Mouse (Mus musculus) liver, embryonic 11.5 days (tissue): ENCODE measurements around the gene Mtch2. TPM values are rescaled to one million over a fixed set of nuclear protein-coding genes. Genes with fewer than 3 reads are reported as not detected.
A peak's percentile ranks its signal among the peaks of the same experiment; 100 is the strongest.

Experiments used
- ATAC-seq: fragments of 200-750 bp; cut with Nextera tagmentation; replicated peaks from 2 replicates; pipeline ENCODE4 v1.8.0; 2017; ENCODE audit warnings: moderate number of reproducible peaks, mild to moderate bottlenecking, moderate TSS enrichment, moderate library complexity; ENCODE audit not compliant: low FRiP score
- DNase-seq: peaks from one replicate; pipeline ENCODE4 v3.0.0-alpha.2; 2017; ENCODE audit warnings: low spot score
- H3K27ac ChIP-seq: fragments of 300-500 bp; sonication (generic); 2 replicates; pipeline ENCODE4 v1.5.1; 2014; ENCODE audit warnings: mild to moderate bottlenecking, low read depth, low read length, control low read depth
- H3K27me3 ChIP-seq: fragments of 300-500 bp; sonication (generic); replicated peaks from 2 replicates; pipeline ENCODE4 v1.6.1; 2014; ENCODE audit warnings: low read length, mixed read lengths; ENCODE audit not compliant: control insufficient read depth, insufficient read depth
- H3K36me3 ChIP-seq: fragments of 300-500 bp; sonication (generic); 2 replicates; pipeline ENCODE4 v1.6.1; 2014; ENCODE audit warnings: mild to moderate bottlenecking, low read length, moderate library complexity, mixed read lengths; ENCODE audit not compliant: control insufficient read depth, insufficient read depth
- H3K4me1 ChIP-seq: fragments of 300-500 bp; sonication (generic); replicated peaks from 2 replicates; pipeline ENCODE4 v1.6.1; 2014; ENCODE audit warnings: low read length, mixed read lengths; ENCODE audit not compliant: control insufficient read depth, insufficient read depth
- H3K4me2 ChIP-seq: fragments of 300-500 bp; sonication (generic); 2 replicates; pipeline ENCODE4 v1.6.1; 2014; ENCODE audit warnings: mild to moderate bottlenecking, control low read depth, moderate library complexity
- H3K4me3 ChIP-seq: fragments of 300-500 bp; sonication (generic); 2 replicates; pipeline ENCODE4 v1.5.1; 2014; ENCODE audit warnings: low read depth, low read length, control low read depth
- H3K9ac ChIP-seq: fragments of 300-500 bp; sonication (generic); 2 replicates; pipeline ENCODE4 v1.6.1; 2014; ENCODE audit warnings: low read depth, low read length, control low read depth
- H3K9me3 ChIP-seq: fragments of 300-500 bp; sonication (generic); 2 replicates; pipeline ENCODE4 v1.6.1; 2016; ENCODE audit warnings: low read length, inconsistent platforms, mixed read lengths; ENCODE audit not compliant: control insufficient read depth
- WGBS: fragments of 180-500 bp; shearing (Covaris S2); extraction: QIAGEN DNeasy Blood & Tissue Kit; methylation state at CpG from one replicate; pipeline ENCODE4 v1.1.7; 2014; 5-methylcytosine and 5-hydroxymethylcytosine counted together
- polyA plus RNA-seq: library from polyadenylated mRNA; unstranded; fragments of >200 nt; fragmentation: Nextera tagmentation; extraction: Ambion mirVana; gene quantifications from 2 replicates; pipeline ENCODE4 v1.2.1, GENCODE M21; 2014

Gene Mtch2
- polyA plus RNA-seq, 1 experiment from 2014 or later: 218 TPM

- H3K27ac ChIP-seq: peak overlapping the region; percentile 81
- no peak overlapping the region for H3K4me3 ChIP-seq
- 74% methylated on average over 8 of the region's 8 CpGs for WGBS
- H3K9me3 ChIP-seq: no peaks in the 10 kb centered on the region
- DNase-seq (no peak), ATAC-seq (no peak)
- H3K4me2 ChIP-seq: peak overlapping the region; percentile 53
- no peaks in the 10 kb centered on the region for H3K27me3 ChIP-seq
- H3K9ac ChIP-seq: peak overlapping the region; percentile 42
- no peaks in the 10 kb centered on the region; the same call in 1 of the 2 replicates for H3K36me3 ChIP-seq
- peaks cover 34% of the 10 kb centered on the region for H3K4me1 ChIP-seq
These were observed 24.4 kb downstream of the Mtch2 start for GRCm38 (mm10) chr2:90871180-90871961.

GRCm38 (mm10) chr2:90874025-90874424 is 27.1 kb downstream of the Mtch2 start:
- no peak for ATAC-seq
- no peak overlapping the region for H3K9ac ChIP-seq
- WGBS: 93% methylated on average over 1 of the region's 1 CpGs
- no peak overlapping the region for H3K27ac ChIP-seq
- H3K36me3 ChIP-seq: no peaks in the 10 kb centered on the region
- H3K4me3 ChIP-seq: no peak overlapping the region
- H3K27me3 ChIP-seq: no peaks in the 10 kb centered on the region
- H3K9me3 ChIP-seq: no peaks in the 10 kb centered on the region
- no peak overlapping the region for H3K4me2 ChIP-seq
- DNase-seq: no peak
- H3K4me1 ChIP-seq: peaks cover 25% of the 10 kb centered on the region

GRCm38 (mm10) chr2:90875239-90875638 is 28.3 kb downstream of the Mtch2 start:
- WGBS: 50% methylated on average over 2 of the region's 2 CpGs
- no peak overlapping the region for H3K9ac ChIP-seq
- ATAC-seq: no peak

GRCm38 (mm10) chr2:90877584-90878259 is 30.8 kb downstream of the Mtch2 start:
- Histone ChIP-seq H3K4me3 (no peak overlapping the region), H3K27ac (no peak overlapping the region), H3K4me2 (no peak overlapping the region), H3K4me1 (peaks cover 7% of the 10 kb centered on the region; the same call in 1 of the 2 replicates), H3K9ac (no peak overlapping the region), H3K36me3 (no peaks in the 10 kb centered on the region), H3K27me3 (peaks cover 5% of the 10 kb centered on the region), H3K9me3 (no peaks in the 10 kb centered on the region)
- 60% methylated on average over 4 of the region's 5 CpGs for whole genome bisulfite sequencing
- no peak for ATAC-seq
- no peak for DNase-seq

More at GRCm38 (mm10) chr2:90875239-90875638, 28.3 kb downstream of the Mtch2 start:
- Histone ChIP-seq H3K27me3 (no peaks in the 10 kb centered on the region; the same call in 1 of the 2 replicates), H3K36me3 (no peaks in the 10 kb centered on the region), H3K4me1 (peaks cover 20% of the 10 kb centered on the region), H3K4me3 (no peak overlapping the region), H3K27ac (no peak overlapping the region), H3K4me2 (no peak overlapping the region), H3K9me3 (no peaks in the 10 kb centered on the region)
- DNase-seq: no peak

- no peaks in the 10 kb centered on the region for H3K36me3 ChIP-seq
- H3K9me3 ChIP-seq: no peaks in the 10 kb centered on the region
- H3K27me3 ChIP-seq: peaks cover 16% of the 10 kb centered on the region
- peaks cover 7% of the 10 kb centered on the region; the same call in 1 of the 2 replicates for H3K4me1 ChIP-seq
- DNase-seq (no peak), ATAC-seq (no peak)
- no peak overlapping the region for H3K9ac ChIP-seq
- H3K4me3 ChIP-seq: no peak overlapping the region
- H3K27ac ChIP-seq: no peak overlapping the region
- H3K4me2 ChIP-seq: no peak overlapping the region
These were observed 32.5 kb downstream of the Mtch2 start for GRCm38 (mm10) chr2:90879419-90879818.

- Histone ChIP-seq H3K27ac (no peak overlapping the region), H3K4me2 (no peak overlapping the region), H3K9me3 (no peaks in the 10 kb centered on the region), H3K36me3 (no peaks in the 10 kb centered on the region), H3K4me1 (peaks cover 7% of the 10 kb centered on the region; the same call in 1 of the 2 replicates), H3K9ac (no peak overlapping the region), H3K4me3 (no peak overlapping the region), H3K27me3 (peaks cover 24% of the 10 kb centered on the region)
- DNase-seq (no peak), ATAC-seq (no peak)
- 24% methylated on average over 6 of the region's 6 CpGs for WGBS
These were observed 33.3 kb downstream of the Mtch2 start for GRCm38 (mm10) chr2:90880144-90880785.

- DNase-seq: no peak
- Histone ChIP-seq H3K27me3 (peaks cover 40% of the 10 kb centered on the region), H3K4me2 (no peak overlapping the region), H3K27ac (no peak overlapping the region), H3K36me3 (no peaks in the 10 kb centered on the region), H3K9ac (no peak overlapping the region), H3K4me1 (peaks cover 15% of the 10 kb centered on the region), H3K4me3 (no peak overlapping the region), H3K9me3 (no peaks in the 10 kb centered on the region)
- no peak for ATAC-seq
- 63% methylated on average over 2 of the region's 2 CpGs for WGBS
These were observed 34.9 kb downstream of the Mtch2 start for GRCm38 (mm10) chr2:90881824-90882223.

- Histone ChIP-seq H3K4me2 (peak within 1 kb of the TSS; percentile 88), H3K9ac (peak within 1 kb of the TSS; percentile 50), H3K4me1 (peaks cover 16% of the 10 kb centered on the region), H3K27me3 (peaks cover 75% of the 10 kb centered on the region), H3K4me3 (peak within 1 kb of the TSS; percentile 55), H3K27ac (no peak within 1 kb of the TSS), H3K9me3 (no peaks in the 10 kb centered on the region), H3K36me3 (no peaks in the 10 kb centered on the region)
- ATAC-seq (no peak), DNase-seq (no peak)
- 3% methylated on average over 45 of the region's 45 CpGs for WGBS
These were observed 38.5 kb downstream of the Mtch2 start, which contains the start of gene C1qtnf4 for GRCm38 (mm10) chr2:90885218-90886041. Gene C1qtnf4 (plus strand): TSS chr2:90885860.
